Mouse (Mus musculus): ENCODE measurements at regions not wholly inside any gene's neighbourhood (a gene's known extent, or its start where the extent isn't known, plus 50 kb on each side); places are given as distances from the start of the nearest gene placed in this dataset.

GRCm38 (mm10) chr11:18563011-18563410 is 455.8 kb downstream of the Meis1 start:
- Histone ChIP-seq H3K4me1 (replicated peaks) (no peaks in the 10 kb centered on the region), H3K4me2 (no peak overlapping the region), H3K9ac (no peak overlapping the region), H3K4me3 (no peak overlapping the region), H3K27ac (no peak overlapping the region), H3K27me3 (no peaks in the 10 kb centered on the region), H3K9me3 (replicated peaks) (no peaks in the 10 kb centered on the region), H3K36me3 (no peaks in the 10 kb centered on the region)
- ATAC-seq (replicated peaks; ENCODE audit: insufficient number of reproducible peaks, insufficient read depth, low FRiP score, low read depth) = no peak
- WGBS = 89% methylated on average over 2 of the region's 2 CpGs

- no peak for ATAC-seq (replicated peaks; ENCODE audit: insufficient number of reproducible peaks, insufficient read depth, low FRiP score, low read depth)
- Histone ChIP-seq H3K9ac (no peak overlapping the region), H3K27ac (no peak overlapping the region), H3K27me3 (no peaks in the 10 kb centered on the region), H3K4me2 (no peak overlapping the region), H3K4me1 (replicated peaks) (no peaks in the 10 kb centered on the region), H3K36me3 (no peaks in the 10 kb centered on the region), H3K4me3 (no peak overlapping the region), H3K9me3 (replicated peaks) (no peaks in the 10 kb centered on the region)
- WGBS = 40% methylated on average over 4 of the region's 4 CpGs
Observed at GRCm38 (mm10) chr11:18558665-18559064, 460.1 kb downstream of the Meis1 start.

GRCm38 (mm10) chr11:18535592-18535857 is 483.3 kb downstream of the Meis1 start:
- no peak overlapping the region for H3K27ac ChIP-seq
- no peaks in the 10 kb centered on the region for H3K4me1 ChIP-seq (replicated peaks)
- no peak for ATAC-seq (replicated peaks; ENCODE audit: insufficient number of reproducible peaks, insufficient read depth, low FRiP score, low read depth)
- no peak overlapping the region for H3K9ac ChIP-seq
- no peaks in the 10 kb centered on the region for H3K36me3 ChIP-seq
- no peak overlapping the region for H3K4me3 ChIP-seq
- 56% methylated on average over 2 of the region's 2 CpGs for whole genome bisulfite sequencing
- H3K9me3 ChIP-seq (replicated peaks) = no peaks in the 10 kb centered on the region
- no peak overlapping the region for H3K4me2 ChIP-seq
- H3K27me3 ChIP-seq = no peaks in the 10 kb centered on the region

GRCm38 (mm10) chr11:18534807-18535591 is 483.8 kb downstream of the Meis1 start:
- ATAC-seq (replicated peaks; ENCODE audit: insufficient number of reproducible peaks, insufficient read depth, low FRiP score, low read depth) = no peak
- no peaks in the 10 kb centered on the region for H3K27me3 ChIP-seq
- H3K4me2 ChIP-seq = no peak overlapping the region
- H3K4me1 ChIP-seq (replicated peaks) = no peaks in the 10 kb centered on the region
- no peaks in the 10 kb centered on the region for H3K36me3 ChIP-seq
- H3K4me3 ChIP-seq = no peak overlapping the region
- H3K9ac ChIP-seq = no peak overlapping the region
- peak overlapping the region; percentile 57; the same call in 1 of the 2 replicates for H3K27ac ChIP-seq
- WGBS = 54% methylated on average over 7 of the region's 7 CpGs
- H3K9me3 ChIP-seq (replicated peaks) = no peaks in the 10 kb centered on the region

GRCm38 (mm10) chr11:18531264-18532110 is 487.3 kb downstream of the Meis1 start:
- no peaks in the 10 kb centered on the region for H3K4me1 ChIP-seq (replicated peaks)
- H3K9me3 ChIP-seq (replicated peaks) = no peaks in the 10 kb centered on the region
- no peaks in the 10 kb centered on the region for H3K27me3 ChIP-seq
- ATAC-seq (replicated peaks; ENCODE audit: insufficient number of reproducible peaks, insufficient read depth, low FRiP score, low read depth) = no peak
- WGBS = 45% methylated on average over 2 of the region's 2 CpGs
- H3K9ac ChIP-seq = no peak overlapping the region
- H3K27ac ChIP-seq = no peak overlapping the region
- H3K4me3 ChIP-seq = no peak overlapping the region
- no peak overlapping the region for H3K4me2 ChIP-seq
- no peaks in the 10 kb centered on the region for H3K36me3 ChIP-seq

- Histone ChIP-seq H3K4me2 (no peak overlapping the region), H3K27ac (no peak overlapping the region), H3K9ac (no peak overlapping the region), H3K27me3 (no peaks in the 10 kb centered on the region), H3K36me3 (no peaks in the 10 kb centered on the region), H3K9me3 (replicated peaks) (no peaks in the 10 kb centered on the region), H3K4me1 (replicated peaks) (no peaks in the 10 kb centered on the region), H3K4me3 (no peak overlapping the region)
- ATAC-seq (replicated peaks; ENCODE audit: insufficient number of reproducible peaks, insufficient read depth, low FRiP score, low read depth) = no peak
- 53% methylated on average over 4 of the region's 4 CpGs for WGBS
Observed at GRCm38 (mm10) chr11:18528568-18528967, 490.2 kb downstream of the Meis1 start.

GRCm38 (mm10) chr11:18495108-18495757 is 523.6 kb downstream of the Meis1 start:
- WGBS = 70% methylated on average over 6 of the region's 6 CpGs
- Histone ChIP-seq H3K9ac (no peak overlapping the region), H3K4me1 (replicated peaks) (no peaks in the 10 kb centered on the region), H3K27me3 (no peaks in the 10 kb centered on the region), H3K27ac (no peak overlapping the region), H3K4me2 (no peak overlapping the region), H3K4me3 (no peak overlapping the region), H3K9me3 (replicated peaks) (no peaks in the 10 kb centered on the region), H3K36me3 (no peaks in the 10 kb centered on the region)
- ATAC-seq (replicated peaks; ENCODE audit: insufficient number of reproducible peaks, insufficient read depth, low FRiP score, low read depth) = no peak

- Histone ChIP-seq H3K27ac (no peak overlapping the region), H3K4me1 (replicated peaks) (no peaks in the 10 kb centered on the region), H3K27me3 (no peaks in the 10 kb centered on the region), H3K4me2 (no peak overlapping the region), H3K9me3 (replicated peaks) (no peaks in the 10 kb centered on the region), H3K9ac (no peak overlapping the region), H3K4me3 (no peak overlapping the region), H3K36me3 (no peaks in the 10 kb centered on the region)
- ATAC-seq (replicated peaks; ENCODE audit: insufficient number of reproducible peaks, insufficient read depth, low FRiP score, low read depth) = no peak
- 71% methylated on average over 5 of the region's 5 CpGs for WGBS
Observed at GRCm38 (mm10) chr11:18493981-18494380, 524.8 kb downstream of the Meis1 start.

GRCm38 (mm10) chr11:18493086-18493485 is 525.7 kb downstream of the Meis1 start:
- H3K9me3 ChIP-seq (replicated peaks) = no peaks in the 10 kb centered on the region
- no peak overlapping the region for H3K9ac ChIP-seq
- WGBS = 58% methylated on average over 2 of the region's 2 CpGs
- no peak overlapping the region for H3K4me2 ChIP-seq
- no peak for ATAC-seq (replicated peaks; ENCODE audit: insufficient number of reproducible peaks, insufficient read depth, low FRiP score, low read depth)
- no peaks in the 10 kb centered on the region for H3K4me1 ChIP-seq (replicated peaks)
- H3K36me3 ChIP-seq = no peaks in the 10 kb centered on the region
- no peak overlapping the region for H3K4me3 ChIP-seq
- H3K27me3 ChIP-seq = no peaks in the 10 kb centered on the region
- no peak overlapping the region for H3K27ac ChIP-seq

GRCm38 (mm10) chr11:18489517-18490256 is 529.1 kb downstream of the Meis1 start:
- no peak overlapping the region for H3K9ac ChIP-seq
- H3K27me3 ChIP-seq = no peaks in the 10 kb centered on the region
- ATAC-seq (replicated peaks; ENCODE audit: insufficient number of reproducible peaks, insufficient read depth, low FRiP score, low read depth) = no peak
- H3K27ac ChIP-seq = no peak overlapping the region
- no peaks in the 10 kb centered on the region for H3K36me3 ChIP-seq
- no peak overlapping the region for H3K4me2 ChIP-seq
- no peak overlapping the region for H3K4me3 ChIP-seq
- no peaks in the 10 kb centered on the region for H3K4me1 ChIP-seq (replicated peaks)
- 63% methylated on average over 9 of the region's 9 CpGs for WGBS
- no peaks in the 10 kb centered on the region for H3K9me3 ChIP-seq (replicated peaks)

GRCm38 (mm10) chr11:18478841-18479240 is 525.2 kb upstream of the Etaa1 start:
- Histone ChIP-seq H3K4me3 (no peak overlapping the region), H3K36me3 (no peaks in the 10 kb centered on the region), H3K9ac (no peak overlapping the region), H3K9me3 (replicated peaks) (no peaks in the 10 kb centered on the region), H3K27ac (no peak overlapping the region), H3K27me3 (no peaks in the 10 kb centered on the region), H3K4me2 (no peak overlapping the region), H3K4me1 (replicated peaks) (no peaks in the 10 kb centered on the region)
- ATAC-seq (replicated peaks; ENCODE audit: insufficient number of reproducible peaks, insufficient read depth, low FRiP score, low read depth) = no peak
